ENCODE assay signal across 8 mouse cellular contexts in the genomic region with DNA sequence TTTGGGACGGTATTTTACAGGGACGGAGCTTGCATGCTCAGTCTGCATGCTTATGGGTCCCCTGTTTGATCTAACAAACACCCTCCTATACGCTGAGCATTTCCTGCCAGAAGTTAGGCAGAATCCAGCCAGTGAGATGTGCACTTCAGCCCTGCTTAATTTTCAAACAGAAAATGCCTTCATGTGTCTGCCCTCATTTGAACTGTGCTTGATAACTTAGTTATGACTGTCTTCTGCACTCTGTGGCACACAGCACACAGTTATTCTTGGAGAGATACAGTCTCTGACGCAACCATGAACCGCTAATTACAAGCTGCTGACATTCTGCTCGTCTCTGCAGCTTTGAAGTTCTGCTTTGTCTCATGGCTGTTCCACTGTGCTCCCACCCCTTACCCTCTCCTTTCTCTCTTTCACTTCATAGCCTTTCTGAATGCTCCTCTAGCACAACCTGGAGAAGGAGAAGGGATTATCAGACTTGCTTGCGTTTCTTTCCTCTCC.
DNase-seq lines count a peak whose midpoint lies in the region; ATAC-seq lines count a peak whose summit lies in the region.

No protein-coding gene starts in this region.

- H3K27me3 ChIP-seq in forebrain, embryonic 12.5 days: no peaks in the 10 kb centered on the region
- H3K27me3 ChIP-seq in lung, embryonic 16.5 days (ENCODE audit: control insufficient read depth, insufficient read depth, low read depth, low read length): no peaks in the 10 kb centered on the region

- peak overlapping the region; percentile 55; the same call in 1 of the 2 replicates for H3K9ac ChIP-seq in forebrain, embryonic 12.5 days
- peak overlapping the region; percentile 57 for H3K9ac ChIP-seq in lung, embryonic 16.5 days (ENCODE audit: low read length)

- H3K36me3 ChIP-seq in forebrain, embryonic 12.5 days (replicated peaks): no peaks in the 10 kb centered on the region
- H3K36me3 ChIP-seq in lung, embryonic 16.5 days (ENCODE audit: control insufficient read depth, insufficient read depth, low read length): no peaks in the 10 kb centered on the region

- no peaks in the 10 kb centered on the region for H3K9me3 ChIP-seq in forebrain, embryonic 12.5 days
- no peaks in the 10 kb centered on the region for H3K9me3 ChIP-seq in lung, embryonic 16.5 days (ENCODE audit: control insufficient read depth, low read length)

- peak overlapping the region; percentile 15; the same call in 1 of the 2 replicates for H3K4me3 ChIP-seq in forebrain, embryonic 12.5 days (replicated peaks)
- peak overlapping the region; percentile 37 for H3K4me3 ChIP-seq in lung, embryonic 16.5 days (ENCODE audit: low read length)

- H3K27ac ChIP-seq in forebrain, embryonic 12.5 days: peak overlapping the region; percentile 93
- peak overlapping the region; percentile 98 for H3K27ac ChIP-seq in lung, embryonic 16.5 days (ENCODE audit: low read length)

- peak; percentile 21; the same call in 1 of the 2 replicates for ATAC-seq in forebrain, embryonic 12.5 days (ENCODE audit: low FRiP score)
- peak; percentile 83 for ATAC-seq in lung, embryonic 16.5 days (ENCODE audit: low read depth)

- 7% methylated on average over 7 of the region's 7 CpGs for WGBS in forebrain, embryonic 12.5 days
- WGBS in lung, embryonic 16.5 days: 3% methylated on average over 7 of the region's 7 CpGs

- peak overlapping the region; percentile 49 for H3K4me2 ChIP-seq in forebrain, embryonic 12.5 days
- peak overlapping the region; percentile 60 for H3K4me2 ChIP-seq in lung, embryonic 16.5 days (ENCODE audit: low read depth, low read length)

- peak; percentile 58 for DNase-seq in retina, embryonic 14.5 days (ENCODE audit: low spot score)
- no peak for DNase-seq in retina, postnatal 1 day
- peak; percentile 61 for DNase-seq in heart, postnatal 4 days
- peak; percentile 57 for DNase-seq in layer of hippocampus, adult 9-10 months (ENCODE audit: low spot score)
- DNase-seq in right cerebral cortex, adult 18-20 months: peak; percentile 69
- DNase-seq in urinary bladder, postnatal 36 days (ENCODE audit: low spot score in 2 of 2): no peak

- H3K4me1 ChIP-seq in forebrain, embryonic 12.5 days: peaks cover 53% of the 10 kb centered on the region
- H3K4me1 ChIP-seq in lung, embryonic 16.5 days (replicated peaks; ENCODE audit: control insufficient read depth, insufficient read depth, low read length): peaks cover 39% of the 10 kb centered on the region

Comparison
In these comparisons a context has a peak if more than half of its experiments do, and no peak if none do; other contexts are left out.
1. DNase-seq: peak in retina, embryonic 14.5 days (single experiment), heart, postnatal 4 days (single experiment), layer of hippocampus, adult 9-10 months (single experiment) and right cerebral cortex, adult 18-20 months (single experiment); none in retina, postnatal 1 day (single experiment) and urinary bladder, postnatal 36 days (0 of 2).